Mouse (Mus musculus) gastrocnemius, postnatal 4 days (tissue): ENCODE data around the gene Gm43738. TPM values are rescaled to one million over a fixed set of nuclear protein-coding genes. Genes with fewer than 3 reads are reported as not detected.

Experiments
- DNase-seq, 2 experiments: peaks; one replicate each; pipeline ENCODE4 v3.0.0; 2021 to 2022; ENCODE audit warnings: low spot score in 2 of 2, mixed read lengths in 2 of 2
- total RNA-seq, 2 experiments: library from RNA; stranded (reverse); gene quantifications; 2 replicates each; pipeline ENCODE4 v1.2.3; 2021

Gene Gm43738
- total RNA-seq, 2 experiments from 2014 or later = not detected

DNA sequence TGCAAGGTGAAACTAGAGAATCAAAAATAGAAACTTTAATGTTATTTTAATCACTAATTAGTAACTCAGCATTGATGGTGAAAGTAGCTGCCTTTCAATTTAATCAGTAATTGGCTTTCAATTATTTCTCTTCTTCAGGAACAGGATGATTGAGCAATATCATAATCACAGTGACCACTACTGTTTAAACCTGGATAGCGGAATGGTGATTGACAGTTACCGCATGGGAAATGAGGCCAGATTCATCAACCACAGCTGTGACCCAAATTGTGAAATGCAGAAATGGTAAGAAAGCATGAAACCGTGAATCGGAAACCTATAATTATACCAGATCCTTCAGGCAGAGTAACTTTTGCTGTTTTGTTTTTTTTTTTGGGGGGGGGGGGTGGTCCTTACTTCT, 57.5 kb downstream of the Gm43738 start:
- no peak for DNase-seq

Other genes starting within 250 kb of the Gm43738 start
- gene Msto1, start 187.1 kb downstream of the Gm43738 start, total RNA-seq = 10 to 100 TPM; 27.5 to 31.7 TPM
- 10 to 100 TPM; 37.8 to 41.8 TPM for gene Ash1l, start 150.5 kb downstream of the Gm43738 start, total RNA-seq
- 10 to 100 TPM; 72.7 to 75.8 TPM for gene Dap3, start 149.9 kb downstream of the Gm43738 start, total RNA-seq
- gene Rusc1, start 7.8 kb downstream of the Gm43738 start, total RNA-seq = 10 to 100 TPM; 13.3 to 14.0 TPM
- gene Fdps, start 860 bp upstream of the Gm43738 start, total RNA-seq = 10 to 100 TPM; 61.4 to 80.2 TPM
- gene Pklr, start 35.0 kb upstream of the Gm43738 start, total RNA-seq = 1 to 10 TPM in 1 of 2 experiments, not detected in 1; 1.1 TPM
- under 1 TPM; 0.39 to 0.91 TPM for gene Hcn3, start 59.1 kb upstream of the Gm43738 start, total RNA-seq
- gene Clk2, start 63.7 kb upstream of the Gm43738 start, total RNA-seq = 10 to 100 TPM; 31.1 to 39.0 TPM
- 10 to 100 TPM; 41.8 to 43.1 TPM for gene Scamp3, start 76.4 kb upstream of the Gm43738 start, total RNA-seq
- gene Fam189b, start 82.0 kb upstream of the Gm43738 start, total RNA-seq = 10 to 100 TPM; 19.2 to 22.1 TPM
- 10 to 100 TPM; 30.9 to 32.2 TPM for gene Gba, start 101.8 kb upstream of the Gm43738 start, total RNA-seq
- gene Thbs3, start 114.1 kb upstream of the Gm43738 start, total RNA-seq = 100 to 1,000 TPM; 142 to 158 TPM
- 10 to 100 TPM; 80.7 to 95.1 TPM for gene Mtx1, start 126.0 kb upstream of the Gm43738 start, total RNA-seq
- 1 to 10 TPM in 1 of 2 experiments, under 1 TPM in 1; 0.57 to 1.5 TPM for gene Muc1, start 128.0 kb upstream of the Gm43738 start, total RNA-seq
- 100 to 1,000 TPM in 1 of 2 experiments, 10 to 100 TPM in 1; 99.9 to 117 TPM for gene Krtcap2, start 144.9 kb upstream of the Gm43738 start, total RNA-seq
- under 1 TPM; 0.73 to 0.83 TPM for gene Trim46, start 145.2 kb upstream of the Gm43738 start, total RNA-seq
- gene Dpm3, start 158.3 kb upstream of the Gm43738 start, total RNA-seq = 10 to 100 TPM; 61.2 to 62.8 TPM
- 10 to 100 TPM; 31.7 to 37.7 TPM for gene Slc50a1, start 169.5 kb upstream of the Gm43738 start, total RNA-seq
- 10 to 100 TPM; 20.4 to 21.8 TPM for gene Efna1, start 180.0 kb upstream of the Gm43738 start, total RNA-seq
- not detected for gene Efna3, start 221.9 kb upstream of the Gm43738 start, total RNA-seq
- 1 to 10 TPM; 2.6 to 2.8 TPM for gene Efna4, start 236.9 kb upstream of the Gm43738 start, total RNA-seq
- gene Adam15, start 248.9 kb upstream of the Gm43738 start, total RNA-seq = 10 to 100 TPM; 54.6 to 55.8 TPM